Mouse (Mus musculus): ENCODE results near the gene Fam43a. TPM values are rescaled to one million over a fixed set of nuclear protein-coding genes. Genes with fewer than 3 reads are reported as not detected.

Gene Fam43a
- polyA plus RNA-seq, 1 experiment from 2014 or later, result 6.7 TPM

- Histone ChIP-seq H3K4me2 (replicated peaks; ENCODE audit: low read depth, low read length) (no peak overlapping the region), H3K27me3 (ENCODE audit: control insufficient read depth, insufficient read depth, low read length) (no peaks in the 10 kb centered on the region), H3K4me3 (ENCODE audit: low read depth, low read length) (no peak overlapping the region), H3K36me3 (ENCODE audit: control insufficient read depth, insufficient read depth, low read length) (no peaks in the 10 kb centered on the region), H3K9ac (ENCODE audit: low read depth, low read length) (no peak overlapping the region), H3K4me1 (replicated peaks; ENCODE audit: control insufficient read depth, insufficient read depth, low read length) (no peaks in the 10 kb centered on the region), H3K9me3 (ENCODE audit: control insufficient read depth, low read length) (no peaks in the 10 kb centered on the region), H3K27ac (ENCODE audit: low read depth, low read length) (no peak overlapping the region)
- WGBS, result 67% methylated on average over 8 of the region's 8 CpGs
- no peak for ATAC-seq (ENCODE audit: low FRiP score)
- DNase-seq (ENCODE audit: low spot score), result no peak
These were observed 34.6 kb downstream of the Fam43a start for GRCm38 (mm10) chr16:30633906-30634746.

- Histone ChIP-seq H3K36me3 (ENCODE audit: control insufficient read depth, insufficient read depth, low read length) (no peaks in the 10 kb centered on the region), H3K9ac (ENCODE audit: low read depth, low read length) (no peak overlapping the region), H3K27me3 (ENCODE audit: control insufficient read depth, insufficient read depth, low read length) (no peaks in the 10 kb centered on the region), H3K4me1 (replicated peaks; ENCODE audit: control insufficient read depth, insufficient read depth, low read length) (no peaks in the 10 kb centered on the region), H3K4me3 (ENCODE audit: low read depth, low read length) (no peak overlapping the region), H3K9me3 (ENCODE audit: control insufficient read depth, low read length) (no peaks in the 10 kb centered on the region), H3K4me2 (replicated peaks; ENCODE audit: low read depth, low read length) (no peak overlapping the region), H3K27ac (ENCODE audit: low read depth, low read length) (no peak overlapping the region)
- ATAC-seq (ENCODE audit: low FRiP score) (no peak), DNase-seq (ENCODE audit: low spot score) (no peak)
- 88% methylated on average over 14 of the region's 14 CpGs for WGBS
These were observed 39.1 kb downstream of the Fam43a start for GRCm38 (mm10) chr16:30638586-30638985.

GRCm38 (mm10) chr16:30640591-30640990 lies 41.1 kb downstream of the Fam43a start:
- no peaks in the 10 kb centered on the region for H3K4me1 ChIP-seq (replicated peaks; ENCODE audit: control insufficient read depth, insufficient read depth, low read length)
- no peak for ATAC-seq (ENCODE audit: low FRiP score)
- no peak overlapping the region for H3K4me3 ChIP-seq (ENCODE audit: low read depth, low read length)
- H3K27me3 ChIP-seq (ENCODE audit: control insufficient read depth, insufficient read depth, low read length), result no peaks in the 10 kb centered on the region
- WGBS, result 33% methylated on average over 2 of the region's 2 CpGs
- H3K36me3 ChIP-seq (ENCODE audit: control insufficient read depth, insufficient read depth, low read length), result no peaks in the 10 kb centered on the region
- no peak overlapping the region for H3K9ac ChIP-seq (ENCODE audit: low read depth, low read length)
- H3K27ac ChIP-seq (ENCODE audit: low read depth, low read length), result no peak overlapping the region
- H3K9me3 ChIP-seq (ENCODE audit: control insufficient read depth, low read length), result no peaks in the 10 kb centered on the region
- H3K4me2 ChIP-seq (replicated peaks; ENCODE audit: low read depth, low read length), result no peak overlapping the region
- DNase-seq (ENCODE audit: low spot score), result no peak

DNA sequence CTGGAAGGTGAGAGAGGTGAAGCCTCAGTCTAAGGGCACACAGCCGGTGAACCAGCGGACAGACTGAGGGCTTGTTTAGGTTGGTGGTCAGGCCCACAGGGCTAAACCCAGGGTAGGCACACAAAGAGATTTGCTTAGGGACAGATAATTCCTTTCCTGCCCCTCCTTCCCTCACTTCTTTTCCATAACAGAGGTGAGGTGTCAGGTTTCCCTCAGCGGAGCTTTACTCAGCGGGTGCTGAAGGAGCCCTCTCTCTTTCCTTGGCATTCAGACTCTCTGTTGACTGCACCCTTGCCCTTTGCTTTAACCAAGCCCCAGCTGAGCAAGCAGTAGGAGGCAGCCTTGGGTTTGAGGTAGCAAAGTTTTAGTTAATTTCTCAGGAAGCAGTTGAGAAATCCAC lies 41.9 kb downstream of the Fam43a start:
- H3K27ac ChIP-seq (ENCODE audit: low read depth, low read length), result no peak overlapping the region
- no peak overlapping the region for H3K4me2 ChIP-seq (replicated peaks; ENCODE audit: low read depth, low read length)
- no peaks in the 10 kb centered on the region for H3K27me3 ChIP-seq (ENCODE audit: control insufficient read depth, insufficient read depth, low read length)
- H3K9me3 ChIP-seq (ENCODE audit: control insufficient read depth, low read length), result no peaks in the 10 kb centered on the region
- WGBS, result 31% methylated on average over 4 of the region's 4 CpGs
- H3K4me3 ChIP-seq (ENCODE audit: low read depth, low read length), result no peak overlapping the region
- no peak overlapping the region for H3K9ac ChIP-seq (ENCODE audit: low read depth, low read length)
- no peaks in the 10 kb centered on the region for H3K36me3 ChIP-seq (ENCODE audit: control insufficient read depth, insufficient read depth, low read length)
- H3K4me1 ChIP-seq (replicated peaks; ENCODE audit: control insufficient read depth, insufficient read depth, low read length), result no peaks in the 10 kb centered on the region
- ATAC-seq (ENCODE audit: low FRiP score) (no peak), DNase-seq (ENCODE audit: low spot score) (no peak)

- H3K4me2 ChIP-seq (replicated peaks; ENCODE audit: low read depth, low read length), result no peak overlapping the region
- H3K9me3 ChIP-seq (ENCODE audit: control insufficient read depth, low read length), result no peaks in the 10 kb centered on the region
- 82% methylated on average over 3 of the region's 3 CpGs for WGBS
- no peak overlapping the region for H3K27ac ChIP-seq (ENCODE audit: low read depth, low read length)
- DNase-seq (ENCODE audit: low spot score) (no peak), ATAC-seq (ENCODE audit: low FRiP score) (no peak)
- no peak overlapping the region for H3K9ac ChIP-seq (ENCODE audit: low read depth, low read length)
- H3K4me3 ChIP-seq (ENCODE audit: low read depth, low read length), result no peak overlapping the region
- no peaks in the 10 kb centered on the region for H3K36me3 ChIP-seq (ENCODE audit: control insufficient read depth, insufficient read depth, low read length)
- no peaks in the 10 kb centered on the region for H3K27me3 ChIP-seq (ENCODE audit: control insufficient read depth, insufficient read depth, low read length)
- H3K4me1 ChIP-seq (replicated peaks; ENCODE audit: control insufficient read depth, insufficient read depth, low read length), result no peaks in the 10 kb centered on the region
These were observed 42.7 kb downstream of the Fam43a start for GRCm38 (mm10) chr16:30642229-30642628.

DNA sequence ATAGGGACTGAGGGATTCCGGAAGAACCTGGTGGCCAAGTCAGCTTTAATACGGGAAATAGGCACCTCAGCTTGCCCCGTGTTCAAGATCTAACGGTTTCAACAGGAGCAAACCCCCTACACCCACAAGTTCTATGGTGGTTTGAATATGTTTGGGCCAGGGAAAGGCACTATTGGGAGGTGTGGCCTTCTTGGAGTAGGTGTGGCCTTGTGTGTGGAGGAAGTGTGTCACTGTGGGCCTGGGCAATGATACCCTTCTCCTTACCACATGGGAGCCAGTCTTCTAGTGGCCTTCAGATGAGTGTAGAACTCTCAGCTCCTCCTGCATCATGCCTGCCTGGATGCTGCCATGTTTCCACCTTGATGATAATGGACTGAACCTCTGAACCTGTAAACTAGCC lies 45.5 kb downstream of the Fam43a start:
- no peaks in the 10 kb centered on the region for H3K36me3 ChIP-seq (ENCODE audit: control insufficient read depth, insufficient read depth, low read length)
- H3K9me3 ChIP-seq (ENCODE audit: control insufficient read depth, low read length), result no peaks in the 10 kb centered on the region
- no peak overlapping the region for H3K9ac ChIP-seq (ENCODE audit: low read depth, low read length)
- no peak for DNase-seq (ENCODE audit: low spot score)
- no peak overlapping the region for H3K4me2 ChIP-seq (replicated peaks; ENCODE audit: low read depth, low read length)
- 98% methylated on average over 4 of the region's 4 CpGs for WGBS
- no peaks in the 10 kb centered on the region for H3K27me3 ChIP-seq (ENCODE audit: control insufficient read depth, insufficient read depth, low read length)
- H3K4me1 ChIP-seq (replicated peaks; ENCODE audit: control insufficient read depth, insufficient read depth, low read length), result no peaks in the 10 kb centered on the region
- no peak overlapping the region for H3K4me3 ChIP-seq (ENCODE audit: low read depth, low read length)
- ATAC-seq (ENCODE audit: low FRiP score), result no peak
- no peak overlapping the region for H3K27ac ChIP-seq (ENCODE audit: low read depth, low read length)

DNA sequence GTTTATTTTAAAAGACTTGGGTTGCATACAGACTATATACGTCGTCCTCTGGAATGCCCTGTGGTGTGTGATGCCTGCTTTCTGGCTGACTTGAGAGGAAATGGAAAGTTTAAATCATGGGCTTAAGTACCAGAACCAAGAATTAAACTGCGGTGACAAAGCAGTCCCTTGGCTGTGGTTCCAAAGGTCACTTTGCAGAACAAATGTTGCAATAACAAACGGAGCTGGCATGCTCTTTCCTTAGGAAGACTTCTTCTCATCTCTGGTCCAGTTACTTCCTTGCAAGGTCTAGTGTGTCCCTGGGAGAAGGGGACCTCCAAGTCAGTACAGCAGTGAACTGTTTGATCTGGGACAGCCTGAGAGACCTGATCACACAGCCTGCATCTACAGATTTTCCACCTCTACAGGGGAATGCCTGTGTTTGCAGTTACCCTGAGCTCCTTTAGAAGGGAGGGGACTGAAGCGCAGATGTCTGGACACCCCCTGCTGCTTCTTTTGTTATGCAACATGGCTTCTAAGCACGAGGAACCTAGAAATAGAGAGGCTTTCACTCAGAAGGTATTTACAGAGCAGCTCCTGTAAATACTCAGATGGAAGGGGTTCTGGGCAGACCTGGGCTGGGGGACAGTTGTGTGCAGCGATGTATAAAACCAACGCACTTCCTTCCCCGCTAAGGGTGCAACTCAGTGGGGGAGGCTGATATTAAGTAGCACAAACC lies 46.5 kb downstream of the Fam43a start:
- Histone ChIP-seq H3K27me3 (ENCODE audit: control insufficient read depth, insufficient read depth, low read length) (no peaks in the 10 kb centered on the region), H3K27ac (ENCODE audit: low read depth, low read length) (no peak overlapping the region), H3K9me3 (ENCODE audit: control insufficient read depth, low read length) (no peaks in the 10 kb centered on the region), H3K4me1 (replicated peaks; ENCODE audit: control insufficient read depth, insufficient read depth, low read length) (no peaks in the 10 kb centered on the region), H3K4me2 (replicated peaks; ENCODE audit: low read depth, low read length) (no peak overlapping the region), H3K9ac (ENCODE audit: low read depth, low read length) (no peak overlapping the region), H3K4me3 (ENCODE audit: low read depth, low read length) (no peak overlapping the region), H3K36me3 (ENCODE audit: control insufficient read depth, insufficient read depth, low read length) (no peaks in the 10 kb centered on the region)
- ATAC-seq (ENCODE audit: low FRiP score) (no peak), DNase-seq (ENCODE audit: low spot score) (no peak)
- 29% methylated on average over 9 of the region's 9 CpGs for WGBS

- H3K36me3 ChIP-seq (ENCODE audit: control insufficient read depth, insufficient read depth, low read length), result no peaks in the 10 kb centered on the region
- DNase-seq (ENCODE audit: low spot score) (no peak), ATAC-seq (ENCODE audit: low FRiP score) (no peak)
- 63% methylated on average over 3 of the region's 3 CpGs for WGBS
- no peak overlapping the region for H3K27ac ChIP-seq (ENCODE audit: low read depth, low read length)
- H3K27me3 ChIP-seq (ENCODE audit: control insufficient read depth, insufficient read depth, low read length), result no peaks in the 10 kb centered on the region
- H3K9me3 ChIP-seq (ENCODE audit: control insufficient read depth, low read length), result no peaks in the 10 kb centered on the region
- no peak overlapping the region for H3K4me3 ChIP-seq (ENCODE audit: low read depth, low read length)
- no peaks in the 10 kb centered on the region for H3K4me1 ChIP-seq (replicated peaks; ENCODE audit: control insufficient read depth, insufficient read depth, low read length)
- no peak overlapping the region for H3K4me2 ChIP-seq (replicated peaks; ENCODE audit: low read depth, low read length)
- no peak overlapping the region for H3K9ac ChIP-seq (ENCODE audit: low read depth, low read length)
These were observed 47.3 kb downstream of the Fam43a start for GRCm38 (mm10) chr16:30646856-30647255.

DNA sequence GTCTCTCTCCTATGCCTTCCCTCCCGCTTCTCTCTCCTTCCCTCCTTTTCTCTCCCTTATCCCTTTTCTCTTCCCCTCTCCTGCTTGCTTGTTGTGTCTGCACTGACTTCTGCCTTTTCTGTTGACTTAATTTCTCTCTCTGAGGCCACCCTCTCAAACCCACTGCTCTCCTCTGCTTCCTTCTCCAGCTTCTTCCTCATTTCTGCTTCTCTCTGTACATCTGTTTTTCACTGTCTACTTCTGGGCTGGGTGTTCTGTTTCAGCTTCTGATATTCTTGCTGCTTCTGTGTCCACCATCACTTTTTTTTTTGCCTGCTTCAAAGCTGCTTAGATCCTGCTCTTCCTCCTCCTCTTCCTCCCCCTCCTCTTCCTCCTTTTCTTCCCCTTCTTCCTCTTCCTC lies 51.8 kb downstream of the Fam43a start:
- DNase-seq (ENCODE audit: low spot score), result no peak
- no peaks in the 10 kb centered on the region for H3K27me3 ChIP-seq (ENCODE audit: control insufficient read depth, insufficient read depth, low read length)
- no peak overlapping the region for H3K4me2 ChIP-seq (replicated peaks; ENCODE audit: low read depth, low read length)
- no peak for ATAC-seq (ENCODE audit: low FRiP score)
- no peak overlapping the region for H3K9ac ChIP-seq (ENCODE audit: low read depth, low read length)
- no peak overlapping the region for H3K4me3 ChIP-seq (ENCODE audit: low read depth, low read length)
- WGBS, result 86% methylated on average over 1 of the region's 1 CpGs
- no peaks in the 10 kb centered on the region for H3K36me3 ChIP-seq (ENCODE audit: control insufficient read depth, insufficient read depth, low read length)
- H3K27ac ChIP-seq (ENCODE audit: low read depth, low read length), result no peak overlapping the region
- H3K9me3 ChIP-seq (ENCODE audit: control insufficient read depth, low read length), result no peaks in the 10 kb centered on the region
- H3K4me1 ChIP-seq (replicated peaks; ENCODE audit: control insufficient read depth, insufficient read depth, low read length), result peaks cover 3% of the 10 kb centered on the region; the same call in 1 of the 2 replicates
